Comparison of ENCODE assay signal across 20 mouse cellular contexts in the genomic region with DNA sequence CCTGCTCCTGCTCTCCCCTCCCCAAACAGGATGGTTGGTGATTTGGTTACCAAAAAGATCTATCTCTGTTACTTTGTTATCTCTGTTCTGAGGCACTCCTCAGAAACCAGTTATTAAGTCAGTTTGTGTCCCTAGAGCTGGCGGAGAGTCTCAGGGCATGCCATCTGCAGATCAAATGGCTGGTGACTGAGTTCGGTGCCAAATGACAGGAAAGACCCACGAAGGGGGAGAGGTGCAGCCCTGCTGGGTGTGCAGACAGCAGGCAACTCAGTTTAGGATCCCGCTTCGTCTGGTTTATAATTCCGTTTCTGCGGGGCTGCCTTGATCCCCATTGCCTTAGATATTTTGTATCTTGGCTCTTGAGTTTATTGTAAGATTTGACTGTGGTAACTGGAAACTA.
DNase-seq lines count a peak whose midpoint lies in the region; ATAC-seq and TF ChIP-seq lines count a peak whose summit lies in the region.
"Had no signal": no experiment of that assay in that cellular context is flagged by ENCODE, and none has a peak within 500 bp of the region (broad histone marks: within the 10 kb centered on the region; RNA-seq: fewer than 3 reads in every experiment).

No protein-coding gene starts in this region.

- H3K4me3 ChIP-seq in hindbrain, postnatal 0 days (ENCODE audit: low read length), result no peak overlapping the region
- H3K4me3 ChIP-seq in hindbrain, embryonic 13.5 days, result no peak overlapping the region
- no peak overlapping the region for H3K4me3 ChIP-seq in embryonic facial prominence, embryonic 10.5 days
- H3K4me3 ChIP-seq: embryonic facial prominence, embryonic 13.5 days; forebrain, embryonic 15.5 days; left cerebral cortex, adult 2 months; liver, embryonic 12.5 days had no signal

- WGBS in hindbrain, postnatal 0 days, result 39% methylated on average over 7 of the region's 7 CpGs
- WGBS in hindbrain, embryonic 13.5 days, result 66% methylated on average over 7 of the region's 7 CpGs
- 82% methylated on average over 7 of the region's 7 CpGs for WGBS in embryonic facial prominence, embryonic 10.5 days

- H3K4me2 ChIP-seq in hindbrain, postnatal 0 days (ENCODE audit: low read depth, low read length), result no peak overlapping the region
- H3K4me2 ChIP-seq in hindbrain, embryonic 13.5 days, result no peak overlapping the region
- H3K4me2 ChIP-seq: embryonic facial prominence, embryonic 13.5 days; forebrain, embryonic 15.5 days; liver, embryonic 12.5 days had no signal

- TF ChIP-seq POLR2A in brain, embryonic 14.5 days (IDR thresholded peaks at IDR 0.05; ENCODE audit: borderline replicate concordance, extremely low read depth, insufficient read depth, insufficient read length, poor library complexity, severe bottlenecking), result no peak

- peak; percentile 57 for DNase-seq in hindbrain, postnatal 0 days (ENCODE audit: low spot score)
- peak; percentile 41 for DNase-seq in brain, embryonic 14.5 days (ENCODE audit: low read depth)
- DNase-seq in cerebellum, adult 18-20 months, result peak; percentile 30 to 57
- peak; percentile 47 to 62 for DNase-seq in cerebellum, postnatal 25 days
- DNase-seq in spleen, postnatal 10 days (ENCODE audit: low spot score in 2 of 2), result no peak
- no peak for DNase-seq in embryonic facial prominence, embryonic 10.5 days (ENCODE audit: low spot score)
- DNase-seq: adrenal gland, postnatal 14 days; heart, adult 18-20 months; kidney, adult 2 months; kidney, postnatal 14 days; lung, adult 2 months; lung, postnatal 36 days; thymus, postnatal 25 days had no signal

- no peak for ATAC-seq in hindbrain, postnatal 0 days
- no peak for ATAC-seq in hindbrain, embryonic 13.5 days (ENCODE audit: low FRiP score)
- ATAC-seq: forebrain, embryonic 15.5 days; inflammation-experienced regulatory T-cells, adult 6 months; liver, embryonic 12.5 days; Patski had no signal

- H3K4me1 ChIP-seq in hindbrain, postnatal 0 days (ENCODE audit: insufficient read depth, low read length), result no peaks in the 10 kb centered on the region
- H3K4me1 ChIP-seq in hindbrain, embryonic 13.5 days (replicated peaks), result 0 out of 2 replicates have a peak, but pooled peaks cover 2% of the 10 kb centered on the region
- H3K4me1 ChIP-seq in embryonic facial prominence, embryonic 10.5 days, result peaks cover 25% of the 10 kb centered on the region
- H3K4me1 ChIP-seq: embryonic facial prominence, embryonic 13.5 days; forebrain, embryonic 15.5 days; liver, embryonic 12.5 days had no signal

- H3K36me3 ChIP-seq in hindbrain, postnatal 0 days (ENCODE audit: insufficient read depth, low read length), result no peaks in the 10 kb centered on the region
- no peaks in the 10 kb centered on the region for H3K36me3 ChIP-seq in hindbrain, embryonic 13.5 days
- H3K36me3 ChIP-seq in embryonic facial prominence, embryonic 10.5 days (replicated peaks), result no peaks in the 10 kb centered on the region; the same call in 1 of the 2 replicates
- H3K36me3 ChIP-seq: embryonic facial prominence, embryonic 13.5 days; forebrain, embryonic 15.5 days had no signal

- no peak overlapping the region for H3K9ac ChIP-seq in hindbrain, postnatal 0 days (replicated peaks; ENCODE audit: low read length)
- no peak overlapping the region for H3K9ac ChIP-seq in hindbrain, embryonic 13.5 days
- H3K9ac ChIP-seq: embryonic facial prominence, embryonic 13.5 days; forebrain, embryonic 15.5 days; liver, embryonic 12.5 days had no signal

- H3K27me3 ChIP-seq in hindbrain, postnatal 0 days (ENCODE audit: insufficient read depth, low read length), result no peaks in the 10 kb centered on the region
- no peaks in the 10 kb centered on the region for H3K27me3 ChIP-seq in hindbrain, embryonic 13.5 days
- no peaks in the 10 kb centered on the region for H3K27me3 ChIP-seq in embryonic facial prominence, embryonic 10.5 days (replicated peaks; ENCODE audit: low read depth, poor library complexity, severe bottlenecking)
- H3K27me3 ChIP-seq: embryonic facial prominence, embryonic 13.5 days; forebrain, embryonic 15.5 days; liver, embryonic 12.5 days; Patski had no signal

- no peaks in the 10 kb centered on the region for H3K9me3 ChIP-seq in hindbrain, postnatal 0 days (ENCODE audit: low read length)
- no peaks in the 10 kb centered on the region for H3K9me3 ChIP-seq in hindbrain, embryonic 13.5 days
- no peaks in the 10 kb centered on the region for H3K9me3 ChIP-seq in embryonic facial prominence, embryonic 10.5 days
- H3K9me3 ChIP-seq: embryonic facial prominence, embryonic 13.5 days; forebrain, embryonic 15.5 days; liver, embryonic 12.5 days had no signal

- TF ChIP-seq CTCF in hindbrain, postnatal 0 days (IDR thresholded peaks at IDR 0.05; ENCODE audit: low read depth), result no peak
- TF ChIP-seq CTCF in brain, embryonic 14.5 days (IDR thresholded peaks at IDR 0.05; ENCODE audit: borderline replicate concordance, extremely low read depth, insufficient read depth, insufficient read length), result no peak

- H3K27ac ChIP-seq in hindbrain, postnatal 0 days, result no peak overlapping the region
- H3K27ac ChIP-seq in hindbrain, embryonic 13.5 days, result no peak overlapping the region
- H3K27ac ChIP-seq in embryonic facial prominence, embryonic 10.5 days (replicated peaks), result no peak overlapping the region
- H3K27ac ChIP-seq: embryonic facial prominence, embryonic 13.5 days; forebrain, embryonic 15.5 days; left cerebral cortex, adult 2 months; liver, embryonic 12.5 days had no signal

Comparison
In these comparisons a context has a peak if more than half of its experiments do, and no peak if none do; other contexts are left out.
1. DNase-seq: peak in hindbrain, postnatal 0 days (single experiment), brain, embryonic 14.5 days (single experiment), cerebellum, adult 18-20 months (2 of 2) and cerebellum, postnatal 25 days (2 of 2); none in spleen, postnatal 10 days (0 of 2) and embryonic facial prominence, embryonic 10.5 days (single experiment).